Mouse (Mus musculus) lung, postnatal 0 days (tissue): ENCODE measurements around the gene Prelid1. TPM values are rescaled to one million over a fixed set of nuclear protein-coding genes. Genes with fewer than 3 reads are reported as not detected.

Source experiments
- ATAC-seq: fragments of 200-750 bp; cut with Nextera tagmentation; 2 replicates; pipeline ENCODE4 v1.8.0; 2017; ENCODE audit warnings: moderate library complexity
- DNase-seq: peaks from one replicate; pipeline ENCODE4 v3.0.0-alpha.2; 2016; ENCODE audit warnings: low spot score
- H3K27ac ChIP-seq: fragments of 300-500 bp; sonication (generic); 2 replicates; pipeline ENCODE4 v1.5.1; 2014; ENCODE audit warnings: antibody characterized with exemption, mild to moderate bottlenecking, low read length, mixed read lengths
- H3K27me3 ChIP-seq: fragments of 300-500 bp; sonication (generic); replicated peaks from 2 replicates; pipeline ENCODE4 v1.6.1; 2014; ENCODE audit warnings: low read length, mixed read lengths; ENCODE audit not compliant: insufficient read depth
- H3K36me3 ChIP-seq: fragments of 300-500 bp; sonication (generic); 2 replicates; pipeline ENCODE4 v1.6.1; 2014; ENCODE audit warnings: low read length, mixed read lengths; ENCODE audit not compliant: insufficient read depth
- H3K4me1 ChIP-seq: fragments of 300-500 bp; sonication (generic); 2 replicates; pipeline ENCODE4 v1.6.1; 2014; ENCODE audit warnings: antibody characterized with exemption, low read depth, low read length, mixed read lengths; ENCODE audit not compliant: insufficient read depth
- H3K4me2 ChIP-seq: fragments of 300-500 bp; sonication (generic); replicated peaks from 2 replicates; pipeline ENCODE4 v1.6.1; 2014; ENCODE audit warnings: low read depth, mild to moderate bottlenecking, low read length, moderate library complexity, mixed read lengths
- H3K4me3 ChIP-seq: fragments of 300-500 bp; sonication (generic); 2 replicates; pipeline ENCODE4 v1.5.1; 2014; ENCODE audit warnings: low read depth, low read length
- H3K9ac ChIP-seq: fragments of 300-500 bp; sonication (generic); replicated peaks from 2 replicates; pipeline ENCODE4 v1.6.1; 2014; ENCODE audit warnings: low read depth, mild to moderate bottlenecking
- H3K9me3 ChIP-seq: fragments of 300-500 bp; sonication (generic); 2 replicates; pipeline ENCODE4 v1.6.1; 2016; ENCODE audit warnings: low read length, mixed read lengths
- CTCF ChIP-seq: IDR thresholded peaks from 2 replicates; pipeline ENCODE4 v1.5.1; 2016; ENCODE audit warnings: antibody characterized with exemption, mild to moderate bottlenecking
- EP300 ChIP-seq: IDR thresholded peaks from 2 replicates; pipeline ENCODE4 v1.6.1; 2016; ENCODE audit warnings: antibody characterized with exemption, mild to moderate bottlenecking, control low read depth
- WGBS: fragments of 180-500 bp; shearing (Covaris S2); extraction: QIAGEN DNeasy Blood & Tissue Kit; methylation state at CpG from one replicate; pipeline ENCODE4 v1.1.7; 2014; 5-methylcytosine and 5-hydroxymethylcytosine counted together
- polyA plus RNA-seq: library from polyadenylated mRNA; unstranded; fragments of >200 nt; fragmentation: Nextera tagmentation; extraction: Ambion mirVana; gene quantifications from 2 replicates; pipeline ENCODE4 v1.2.1, GENCODE M21; 2015

Gene Prelid1
- polyA plus RNA-seq: 283 and 307 TPM in 2 replicates

GRCm38 (mm10) chr13:55319931-55320533 lies at the start of gene Prelid1:
Gene Prelid1 (plus strand): TSS chr13:55320500.
- 70% methylated on average over 4 of the region's 4 CpGs for WGBS

GRCm38 (mm10) chr13:55277203-55277602 lies 43.1 kb upstream of the Prelid1 start:
- H3K4me2 ChIP-seq: no peak overlapping the region
- no peaks in the 10 kb centered on the region for H3K27me3 ChIP-seq
- H3K27ac ChIP-seq: no peak overlapping the region
- no peak for TF ChIP-seq EP300
- TF ChIP-seq CTCF: no peak
- no peaks in the 10 kb centered on the region for H3K9me3 ChIP-seq
- H3K9ac ChIP-seq: no peak overlapping the region
- H3K4me3 ChIP-seq: no peak overlapping the region
- WGBS: 92% methylated on average over 5 of the region's 5 CpGs
- DNase-seq (no peak), ATAC-seq (no peak)
- H3K36me3 ChIP-seq: peaks cover 34% of the 10 kb centered on the region
- H3K4me1 ChIP-seq: no peaks in the 10 kb centered on the region

More at GRCm38 (mm10) chr13:55319931-55320533, at the start of gene Prelid1:
- peak within 1 kb of the TSS; percentile 85 for H3K4me3 ChIP-seq
- no peaks in the 10 kb centered on the region for H3K27me3 ChIP-seq
- peak within 1 kb of the TSS; percentile 86 for H3K4me2 ChIP-seq
- ATAC-seq (peak; percentile 25), DNase-seq (peak; percentile 37)
- TF ChIP-seq EP300: peak; percentile 25; the same call in 1 of the 2 replicates
- TF ChIP-seq CTCF: no peak
- peaks cover 10% of the 10 kb centered on the region; the same call in 1 of the 2 replicates for H3K4me1 ChIP-seq
- H3K27ac ChIP-seq: 0 out of 2 replicates have a peak within 1 kb of the TSS, but pooled peaks have one; percentile 17
- H3K36me3 ChIP-seq: peaks cover 9% of the 10 kb centered on the region
- no peaks in the 10 kb centered on the region for H3K9me3 ChIP-seq
- H3K9ac ChIP-seq: peak within 1 kb of the TSS; percentile 90

- Histone ChIP-seq H3K4me2 (no peak overlapping the region), H3K9me3 (no peaks in the 10 kb centered on the region), H3K4me1 (no peaks in the 10 kb centered on the region), H3K4me3 (no peak overlapping the region), H3K27me3 (no peaks in the 10 kb centered on the region), H3K27ac (no peak overlapping the region), H3K9ac (no peak overlapping the region), H3K36me3 (peaks cover 34% of the 10 kb centered on the region)
- ATAC-seq: no peak
- 86% methylated on average over 5 of the region's 5 CpGs for WGBS
- no peak for TF ChIP-seq EP300
- TF ChIP-seq CTCF: no peak
- DNase-seq: no peak
Observed at GRCm38 (mm10) chr13:55277646-55278045, 42.7 kb upstream of the Prelid1 start.

- TF ChIP-seq EP300 (no peak), CTCF (no peak)
- no peak overlapping the region for H3K4me2 ChIP-seq
- no peak for ATAC-seq
- H3K36me3 ChIP-seq: peaks cover 18% of the 10 kb centered on the region
- H3K9ac ChIP-seq: no peak overlapping the region
- no peaks in the 10 kb centered on the region for H3K4me1 ChIP-seq
- no peak overlapping the region for H3K4me3 ChIP-seq
- no peak overlapping the region for H3K27ac ChIP-seq
- H3K9me3 ChIP-seq: no peaks in the 10 kb centered on the region
- no peaks in the 10 kb centered on the region for H3K27me3 ChIP-seq
- 83% methylated on average over 3 of the region's 3 CpGs for WGBS
- peak; percentile 15 for DNase-seq
Observed at GRCm38 (mm10) chr13:55288854-55289253, 31.4 kb upstream of the Prelid1 start.

GRCm38 (mm10) chr13:55296760-55297159 lies 23.5 kb upstream of the Prelid1 start:
- WGBS: 87% methylated on average over 1 of the region's 1 CpGs
- DNase-seq: no peak
- Histone ChIP-seq H3K4me2 (no peak overlapping the region), H3K36me3 (peaks cover 41% of the 10 kb centered on the region; the same call in 1 of the 2 replicates), H3K4me1 (no peaks in the 10 kb centered on the region), H3K9me3 (no peaks in the 10 kb centered on the region), H3K4me3 (no peak overlapping the region), H3K9ac (no peak overlapping the region), H3K27me3 (no peaks in the 10 kb centered on the region), H3K27ac (no peak overlapping the region)
- TF ChIP-seq EP300 (no peak), CTCF (no peak)
- ATAC-seq: no peak

GRCm38 (mm10) chr13:55300913-55301312 lies 19.4 kb upstream of the Prelid1 start:
- Histone ChIP-seq H3K9ac (no peak overlapping the region), H3K9me3 (no peaks in the 10 kb centered on the region), H3K27ac (no peak overlapping the region), H3K36me3 (peaks cover 50% of the 10 kb centered on the region; the same call in 1 of the 2 replicates), H3K4me3 (no peak overlapping the region), H3K27me3 (no peaks in the 10 kb centered on the region), H3K4me1 (no peaks in the 10 kb centered on the region), H3K4me2 (no peak overlapping the region)
- no peak for ATAC-seq
- 78% methylated on average over 5 of the region's 5 CpGs for WGBS
- no peak for DNase-seq
- TF ChIP-seq CTCF (no peak), EP300 (no peak)
